Mouse (Mus musculus): ENCODE data around the gene Fam104a. TPM values are rescaled to one million over a fixed set of nuclear protein-coding genes. Genes with fewer than 3 reads are reported as not detected.
"Not testable (repeated sequence)": the region's sequence is repeated elsewhere in the genome, so short reads cannot be mapped to it uniquely, and the experiment has no call there.

The Fam104a gene
- polyA plus RNA-seq, 1 experiment from 2014 or later: 57.6 TPM

- WGBS: 85% methylated on average over 4 of the region's 4 CpGs
- peaks cover 88% of the 10 kb centered on the region for H3K36me3 ChIP-seq (replicated peaks)
- no peak overlapping the region for H3K27ac ChIP-seq (replicated peaks)
- H3K4me1 ChIP-seq: peaks cover 3% of the 10 kb centered on the region; the same call in 1 of the 2 replicates
- no peaks in the 10 kb centered on the region for H3K9me3 ChIP-seq
- no peaks in the 10 kb centered on the region for H3K27me3 ChIP-seq (replicated peaks; ENCODE audit: low read depth, poor library complexity, severe bottlenecking)
- DNase-seq (ENCODE audit: low spot score): no peak
- no peak overlapping the region for H3K4me3 ChIP-seq
These were observed 14.2 kb downstream of the Fam104a start for GRCm38 (mm10) chr11:113669711-113670110.

- Histone ChIP-seq H3K27me3 (replicated peaks; ENCODE audit: low read depth, poor library complexity, severe bottlenecking) (no peaks in the 10 kb centered on the region), H3K4me1 (peaks cover 3% of the 10 kb centered on the region; the same call in 1 of the 2 replicates), H3K27ac (replicated peaks) (no peak overlapping the region), H3K9me3 (no peaks in the 10 kb centered on the region), H3K4me3 (no peak overlapping the region), H3K36me3 (replicated peaks) (peaks cover 88% of the 10 kb centered on the region)
- no peak for DNase-seq (ENCODE audit: low spot score)
- WGBS: 94% methylated on average over 5 of the region's 5 CpGs
These were observed 15.1 kb downstream of the Fam104a start for GRCm38 (mm10) chr11:113668857-113669256.

GRCm38 (mm10) chr11:113667704-113668103, 16.3 kb downstream of the Fam104a start:
- no peaks in the 10 kb centered on the region for H3K27me3 ChIP-seq (replicated peaks; ENCODE audit: low read depth, poor library complexity, severe bottlenecking)
- no peak for DNase-seq (ENCODE audit: low spot score)
- H3K4me1 ChIP-seq: peaks cover 3% of the 10 kb centered on the region; the same call in 1 of the 2 replicates
- no peak overlapping the region for H3K27ac ChIP-seq (replicated peaks)
- WGBS: 86% methylated on average over 4 of the region's 4 CpGs
- no peak overlapping the region for H3K4me3 ChIP-seq
- no peaks in the 10 kb centered on the region for H3K9me3 ChIP-seq
- H3K36me3 ChIP-seq (replicated peaks): peaks cover 88% of the 10 kb centered on the region

GRCm38 (mm10) chr11:113667122-113667521, 16.8 kb downstream of the Fam104a start:
- WGBS: 82% methylated on average over 2 of the region's 2 CpGs
- Histone ChIP-seq H3K9me3 (no peaks in the 10 kb centered on the region), H3K4me1 (peaks cover 3% of the 10 kb centered on the region; the same call in 1 of the 2 replicates), H3K4me3 (no peak overlapping the region), H3K27me3 (replicated peaks; ENCODE audit: low read depth, poor library complexity, severe bottlenecking) (no peaks in the 10 kb centered on the region), H3K36me3 (replicated peaks) (peaks cover 88% of the 10 kb centered on the region), H3K27ac (replicated peaks) (no peak overlapping the region)
- no peak for DNase-seq (ENCODE audit: low spot score)

GRCm38 (mm10) chr11:113666648-113667047, 17.3 kb downstream of the Fam104a start:
- Histone ChIP-seq H3K27me3 (replicated peaks; ENCODE audit: low read depth, poor library complexity, severe bottlenecking) (no peaks in the 10 kb centered on the region), H3K36me3 (replicated peaks) (peaks cover 88% of the 10 kb centered on the region), H3K4me3 (no peak overlapping the region), H3K4me1 (peaks cover 3% of the 10 kb centered on the region; the same call in 1 of the 2 replicates), H3K9me3 (no peaks in the 10 kb centered on the region), H3K27ac (replicated peaks) (no peak overlapping the region)
- WGBS: 58% methylated on average over 10 of the region's 10 CpGs
- DNase-seq (ENCODE audit: low spot score): no peak

GRCm38 (mm10) chr11:113666205-113666604, 17.8 kb downstream of the Fam104a start:
- H3K4me3 ChIP-seq: no peak overlapping the region
- peaks cover 88% of the 10 kb centered on the region for H3K36me3 ChIP-seq (replicated peaks)
- 86% methylated on average over 6 of the region's 6 CpGs for WGBS
- no peak for DNase-seq (ENCODE audit: low spot score)
- H3K4me1 ChIP-seq: peaks cover 3% of the 10 kb centered on the region; the same call in 1 of the 2 replicates
- H3K27ac ChIP-seq (replicated peaks): no peak overlapping the region
- H3K27me3 ChIP-seq (replicated peaks; ENCODE audit: low read depth, poor library complexity, severe bottlenecking): no peaks in the 10 kb centered on the region
- no peaks in the 10 kb centered on the region for H3K9me3 ChIP-seq

- H3K4me3 ChIP-seq: no peak overlapping the region
- no peak overlapping the region for H3K27ac ChIP-seq (replicated peaks)
- H3K9me3 ChIP-seq: no peaks in the 10 kb centered on the region
- 73% methylated on average over 2 of the region's 2 CpGs for WGBS
- no peak for DNase-seq (ENCODE audit: low spot score)
- H3K4me1 ChIP-seq: peaks cover 5% of the 10 kb centered on the region; the same call in 1 of the 2 replicates
- H3K27me3 ChIP-seq (replicated peaks; ENCODE audit: low read depth, poor library complexity, severe bottlenecking): no peaks in the 10 kb centered on the region
- peaks cover 90% of the 10 kb centered on the region for H3K36me3 ChIP-seq (replicated peaks)
These were observed 19.7 kb downstream of the Fam104a start for GRCm38 (mm10) chr11:113664279-113664678.

- H3K27ac ChIP-seq (replicated peaks): no peak overlapping the region
- no peak overlapping the region for H3K4me3 ChIP-seq
- H3K27me3 ChIP-seq (replicated peaks; ENCODE audit: low read depth, poor library complexity, severe bottlenecking): no peaks in the 10 kb centered on the region
- H3K9me3 ChIP-seq: no peaks in the 10 kb centered on the region
- H3K36me3 ChIP-seq (replicated peaks): peaks cover 90% of the 10 kb centered on the region
- WGBS: 94% methylated on average over 18 of the region's 18 CpGs
- no peak for DNase-seq (ENCODE audit: low spot score)
- peaks cover 17% of the 10 kb centered on the region for H3K4me1 ChIP-seq
These were observed 22.1 kb downstream of the Fam104a start for GRCm38 (mm10) chr11:113661835-113662351.

- no peak overlapping the region for H3K4me3 ChIP-seq
- H3K36me3 ChIP-seq (replicated peaks): peaks cover 95% of the 10 kb centered on the region
- no peaks in the 10 kb centered on the region for H3K9me3 ChIP-seq
- DNase-seq (ENCODE audit: low spot score): no peak
- peaks cover 17% of the 10 kb centered on the region for H3K4me1 ChIP-seq
- no peaks in the 10 kb centered on the region for H3K27me3 ChIP-seq (replicated peaks; ENCODE audit: low read depth, poor library complexity, severe bottlenecking)
- H3K27ac ChIP-seq (replicated peaks): no peak overlapping the region
- WGBS: 96% methylated on average over 11 of the region's 11 CpGs
These were observed 23.0 kb downstream of the Fam104a start for GRCm38 (mm10) chr11:113660940-113661339.

GRCm38 (mm10) chr11:113660213-113660612, 23.7 kb downstream of the Fam104a start:
- H3K27ac ChIP-seq (replicated peaks); DNase-seq (ENCODE audit: low spot score); H3K27me3 ChIP-seq (replicated peaks; ENCODE audit: low read depth, poor library complexity, severe bottlenecking); H3K9me3 ChIP-seq; H3K4me3 ChIP-seq: not testable (repeated sequence)
- WGBS: 96% methylated on average over 3 of the region's 3 CpGs
- Histone ChIP-seq H3K36me3 (replicated peaks) (peaks cover 99% of the 10 kb centered on the region), H3K4me1 (peaks cover 19% of the 10 kb centered on the region)

GRCm38 (mm10) chr11:113658763-113659162, 25.2 kb downstream of the Fam104a start:
- DNase-seq (ENCODE audit: low spot score): no peak
- WGBS: 91% methylated on average over 4 of the region's 4 CpGs
- Histone ChIP-seq H3K9me3 (no peaks in the 10 kb centered on the region), H3K4me3 (no peak overlapping the region), H3K36me3 (replicated peaks) (peaks cover 99% of the 10 kb centered on the region), H3K27ac (replicated peaks) (no peak overlapping the region), H3K27me3 (replicated peaks; ENCODE audit: low read depth, poor library complexity, severe bottlenecking) (no peaks in the 10 kb centered on the region), H3K4me1 (peaks cover 33% of the 10 kb centered on the region)

GRCm38 (mm10) chr11:113658319-113658718, 25.6 kb downstream of the Fam104a start:
- Histone ChIP-seq H3K36me3 (replicated peaks) (peaks cover 99% of the 10 kb centered on the region), H3K9me3 (no peaks in the 10 kb centered on the region), H3K4me1 (peaks cover 33% of the 10 kb centered on the region), H3K27me3 (replicated peaks; ENCODE audit: low read depth, poor library complexity, severe bottlenecking) (no peaks in the 10 kb centered on the region), H3K27ac (replicated peaks) (no peak overlapping the region), H3K4me3 (no peak overlapping the region)
- no peak for DNase-seq (ENCODE audit: low spot score)
- WGBS: 91% methylated on average over 8 of the region's 8 CpGs

GRCm38 (mm10) chr11:113657221-113657620, 26.7 kb downstream of the Fam104a start:
- no peak for DNase-seq (ENCODE audit: low spot score)
- 68% methylated on average over 4 of the region's 4 CpGs for WGBS
- Histone ChIP-seq H3K36me3 (replicated peaks) (peaks cover 100% of the 10 kb centered on the region), H3K9me3 (no peaks in the 10 kb centered on the region), H3K4me3 (no peak overlapping the region), H3K4me1 (peaks cover 37% of the 10 kb centered on the region), H3K27ac (replicated peaks) (no peak overlapping the region), H3K27me3 (replicated peaks; ENCODE audit: low read depth, poor library complexity, severe bottlenecking) (no peaks in the 10 kb centered on the region)

Data from embryonic facial prominence, embryonic 10.5 days (tissue).